Mouse (Mus musculus) cerebellum, adult 18-20 months (tissue): Measurements from ENCODE around the gene Lrrc47.

Experiments
- DNase-seq, 2 experiments: peaks; one replicate each; pipeline ENCODE4 v3.0.0; 2021

The Lrrc47 gene

DNA sequence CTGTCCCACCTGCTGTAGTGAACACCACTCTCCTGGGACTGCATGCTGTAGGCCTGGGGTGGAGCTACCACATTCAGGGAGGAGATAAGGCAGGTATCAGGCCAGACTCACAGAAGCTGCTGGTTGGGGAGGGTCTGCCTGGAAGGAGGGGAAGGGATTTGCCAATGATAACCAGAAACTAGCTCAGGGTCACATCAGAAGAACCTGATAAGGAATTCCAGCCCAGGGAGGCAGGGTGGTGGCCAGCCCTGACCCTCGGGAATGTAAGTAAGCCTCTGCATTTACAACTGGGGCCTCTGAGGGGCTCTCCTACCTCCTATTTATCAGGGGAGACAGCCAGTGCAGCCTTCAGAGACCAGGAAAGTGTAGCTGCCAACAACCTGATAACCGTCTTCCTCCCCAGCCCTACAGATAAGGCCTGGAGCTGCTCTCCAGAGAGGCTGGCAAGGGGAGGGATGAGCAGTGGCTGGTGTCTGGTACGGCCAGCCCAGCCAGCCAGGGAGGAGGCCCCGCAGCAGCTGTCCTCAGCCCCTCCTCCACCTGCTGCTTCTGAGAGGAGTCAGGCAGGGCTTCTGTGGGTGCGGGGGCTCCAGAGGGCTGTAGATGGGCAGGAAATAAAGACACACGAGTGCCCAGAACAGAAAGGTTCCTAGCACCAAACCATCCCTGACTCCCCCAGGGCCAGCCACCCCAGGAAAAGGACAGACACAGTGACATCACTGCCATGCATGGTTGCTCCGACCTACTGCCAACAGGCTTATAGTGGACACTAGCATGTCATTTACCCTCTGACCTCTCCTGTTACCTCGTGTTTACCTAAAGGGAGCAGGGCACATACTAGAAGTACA is 12.4 kb downstream of the Lrrc47 start:
- no peak for DNase-seq

DNA sequence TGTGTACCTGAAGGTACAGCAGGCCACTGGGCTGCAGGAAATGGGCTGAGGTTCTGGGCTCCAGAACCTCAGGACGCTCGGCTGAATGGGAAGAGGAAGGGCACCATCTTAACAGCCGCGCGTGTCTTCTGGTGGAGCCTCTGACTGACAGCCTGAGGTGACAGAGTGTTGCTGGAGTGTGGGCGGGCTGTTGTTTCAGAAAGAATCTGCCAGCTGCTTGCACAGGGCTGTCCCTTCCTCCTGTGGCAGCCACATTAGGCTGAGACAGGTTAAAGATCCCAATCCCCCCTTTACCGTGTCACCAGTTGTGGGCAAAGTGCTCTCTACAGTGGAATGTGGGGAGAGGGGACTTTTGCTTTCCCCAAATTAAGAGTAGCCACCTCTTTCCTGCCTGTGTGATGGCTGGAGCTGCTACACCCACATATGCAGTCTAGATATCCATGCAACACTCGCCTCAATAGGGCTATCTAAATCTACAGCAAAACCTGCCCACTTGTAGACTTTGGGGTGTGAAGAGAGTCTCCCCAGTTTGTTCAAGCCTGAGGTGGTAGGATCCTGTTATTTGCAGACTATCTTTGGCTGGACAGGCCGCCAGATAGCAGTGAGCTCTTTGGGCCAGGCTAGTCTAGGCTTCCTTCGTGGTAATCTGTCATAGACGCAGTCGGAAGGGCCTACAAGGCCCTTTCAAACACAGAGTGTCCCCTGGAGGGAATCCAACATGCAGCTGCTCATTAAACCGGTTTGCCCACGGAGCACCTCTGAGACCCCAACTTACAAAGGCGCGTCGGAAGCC is 13.4 kb downstream of the Lrrc47 start:
- DNase-seq, result no peak

DNA sequence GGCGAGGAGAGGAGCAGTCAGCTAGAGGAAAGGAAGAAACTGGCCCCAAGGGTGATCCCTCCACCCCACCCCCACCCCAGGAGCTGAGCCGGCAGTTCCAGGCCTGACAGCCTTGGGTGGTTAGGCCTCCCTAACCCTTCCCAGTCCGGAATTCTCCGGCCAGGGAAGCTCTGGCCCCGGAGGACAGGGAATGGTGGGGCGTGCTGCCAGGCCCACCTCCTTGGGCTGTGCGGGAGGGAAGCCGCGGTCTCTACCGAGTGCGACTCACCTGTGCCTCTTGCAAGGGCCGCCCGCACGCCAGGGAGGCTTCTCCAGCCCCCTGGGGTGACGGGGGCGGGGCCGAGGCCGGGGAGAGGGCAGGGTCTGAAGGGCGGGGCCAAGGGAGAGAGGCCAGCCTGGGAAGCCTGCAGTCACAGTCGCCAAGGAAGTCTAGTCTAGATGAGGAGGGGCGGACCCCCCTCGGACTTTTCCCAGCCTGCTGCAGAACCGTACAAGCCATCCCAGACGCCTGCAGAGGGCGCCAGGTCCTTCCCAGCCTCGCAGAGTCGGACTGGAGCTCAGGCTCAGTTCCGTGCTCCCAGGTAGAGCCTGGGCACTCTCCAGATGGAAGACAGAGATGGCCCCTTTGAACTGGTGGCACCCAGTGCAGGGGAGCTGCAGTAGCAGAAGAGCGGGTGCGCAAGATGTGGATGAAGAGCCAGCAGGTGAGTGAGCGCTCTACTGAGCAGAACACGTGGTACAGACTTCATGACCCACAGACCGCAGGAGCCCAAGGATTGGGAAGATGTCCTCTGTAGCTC is 14.3 kb downstream of the Lrrc47 start, which contains the start of gene Smim1:
Smim1 (minus strand) TSS at position 590 of the 800 bp plus-strand sequence.
- DNase-seq, result peak; percentile 64 to 65

DNA sequence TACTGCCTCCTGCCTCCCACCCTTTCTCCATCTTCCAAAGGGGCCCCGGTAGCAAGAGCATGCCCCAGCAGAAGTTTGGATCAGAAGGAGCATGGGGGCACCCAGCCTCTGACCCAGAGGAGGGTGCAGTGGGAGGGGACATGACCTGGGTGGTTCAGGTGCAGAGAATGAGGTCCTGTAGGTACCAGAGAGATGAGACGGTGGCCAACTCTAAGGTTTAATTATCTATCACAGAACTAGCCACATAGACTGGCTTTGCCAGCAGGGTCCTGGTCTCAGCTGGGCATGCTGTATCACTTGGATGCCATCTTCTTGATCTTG is 14.9 kb downstream of the Lrrc47 start:
- DNase-seq, result no peak

DNA sequence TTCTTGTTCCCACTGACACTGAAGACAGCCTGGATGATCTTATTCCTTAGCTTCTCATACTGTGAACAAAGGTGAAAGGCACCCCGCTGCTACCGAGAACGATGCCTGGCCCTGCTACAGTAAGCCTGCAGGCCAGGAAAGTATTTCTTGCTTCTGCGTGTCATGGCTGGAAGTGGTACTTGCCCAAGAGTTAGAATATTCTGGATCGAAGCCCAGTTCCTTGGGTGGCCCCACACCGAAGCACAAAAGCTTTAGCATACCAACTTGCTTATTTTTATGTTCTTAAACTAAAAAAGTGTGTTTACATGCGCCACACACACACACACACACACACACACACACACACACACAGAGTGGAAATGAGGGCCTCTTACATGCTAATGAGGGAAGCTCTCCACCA is 16.5 kb downstream of the Lrrc47 start:
- no peak for DNase-seq

DNA sequence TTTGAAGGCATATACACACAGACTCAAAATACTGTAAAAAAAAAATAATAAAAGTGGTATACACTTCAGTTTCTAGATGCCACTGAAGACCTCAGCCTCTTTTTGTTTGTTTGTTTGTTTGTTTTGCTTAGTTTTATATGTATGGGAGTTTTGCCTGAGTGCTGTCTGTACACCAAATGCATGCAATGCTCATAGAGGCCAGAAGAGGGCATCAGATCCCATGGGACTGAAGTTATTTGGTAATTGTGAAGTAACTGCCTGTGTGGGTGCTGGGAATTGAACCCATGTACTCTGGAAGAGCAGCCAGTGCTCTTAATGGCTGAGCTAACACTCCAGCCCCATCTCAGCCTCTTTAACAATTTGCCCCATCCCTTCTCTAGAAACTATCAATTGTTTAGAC is 17.1 kb downstream of the Lrrc47 start:
- DNase-seq, result no peak

DNA sequence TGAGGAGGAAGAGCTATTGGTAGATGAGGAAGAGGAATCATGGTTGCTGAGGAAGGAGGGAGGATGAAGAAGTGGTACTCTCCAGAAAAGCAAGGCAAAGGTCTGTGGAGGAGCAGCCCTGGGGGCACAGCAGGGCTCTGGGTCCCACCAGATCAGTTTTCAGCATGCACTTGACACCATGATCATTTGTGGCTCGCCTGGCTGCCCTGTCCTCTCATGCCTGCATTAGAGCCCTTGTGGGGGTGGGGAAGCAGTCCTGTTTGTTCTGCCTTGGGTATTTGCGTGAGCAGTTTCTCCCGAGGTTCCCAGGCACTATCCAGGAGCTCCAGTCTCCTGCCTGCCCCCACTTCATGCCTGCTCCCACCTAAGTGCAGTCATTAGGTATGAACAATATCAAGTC is 25.6 kb downstream of the Lrrc47 start:
- DNase-seq, result no peak

DNA sequence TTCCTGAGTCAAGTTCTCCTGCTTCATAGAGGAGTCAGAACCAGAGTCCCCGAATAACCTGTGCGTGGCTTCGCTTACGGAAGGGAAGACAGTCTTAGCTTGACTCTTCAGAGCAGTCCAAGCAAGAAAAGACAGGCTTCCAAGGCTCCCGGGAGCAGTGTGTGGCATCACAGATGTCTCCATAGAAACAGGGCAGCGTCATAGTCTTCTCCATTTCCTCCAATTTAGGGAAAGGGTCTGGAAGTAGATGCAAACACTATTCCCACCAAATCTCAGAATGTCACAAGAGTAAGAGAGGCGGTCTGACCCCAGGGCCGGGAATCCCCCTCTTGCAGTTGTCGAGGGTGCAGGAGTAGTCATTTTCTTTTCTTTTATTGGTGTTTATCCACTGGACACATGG is 31.0 kb downstream of the Lrrc47 start, which contains the start of gene Ccdc27:
Ccdc27 (minus strand) TSS at position 101 of the 400 bp plus-strand sequence.
- no peak for DNase-seq

DNA sequence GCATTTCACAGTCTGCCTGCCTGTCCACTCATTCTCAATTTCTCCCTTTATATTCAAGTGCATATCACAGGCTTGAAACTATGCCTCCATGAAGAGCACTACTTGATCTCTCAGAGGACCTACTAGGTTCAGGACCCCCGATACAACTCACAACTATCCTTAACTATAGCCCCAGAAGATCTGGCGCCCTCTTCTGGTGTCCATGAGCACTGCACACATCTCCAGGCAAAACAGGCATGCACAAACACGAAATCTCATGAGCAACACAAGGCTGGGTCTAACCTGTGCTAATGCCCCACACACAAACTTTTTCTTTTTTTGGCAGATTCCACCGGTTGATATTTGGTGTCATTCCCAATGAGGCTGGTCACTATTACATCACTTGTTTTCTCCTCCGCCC is 34.3 kb downstream of the Lrrc47 start:
- DNase-seq, result no peak

DNA sequence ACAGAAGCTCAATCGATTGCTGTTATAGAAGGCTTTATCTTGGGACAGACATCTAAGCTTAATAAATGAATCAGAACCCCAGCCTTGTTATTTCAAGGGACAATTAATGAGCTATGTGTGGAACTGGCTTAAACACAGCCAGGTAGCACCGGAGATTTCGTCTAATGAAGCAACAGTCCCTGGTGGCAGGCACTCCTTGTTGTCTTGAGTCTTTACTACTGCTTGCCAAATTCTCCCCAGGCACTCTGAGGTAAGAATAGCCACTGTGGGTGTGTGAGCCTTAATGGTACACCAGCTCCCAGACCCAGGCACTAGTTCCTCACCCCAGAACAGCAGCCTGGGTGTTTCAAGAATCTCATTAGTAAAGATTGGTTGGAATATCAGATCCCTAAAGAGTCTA is 39.9 kb downstream of the Lrrc47 start:
- no peak for DNase-seq

DNA sequence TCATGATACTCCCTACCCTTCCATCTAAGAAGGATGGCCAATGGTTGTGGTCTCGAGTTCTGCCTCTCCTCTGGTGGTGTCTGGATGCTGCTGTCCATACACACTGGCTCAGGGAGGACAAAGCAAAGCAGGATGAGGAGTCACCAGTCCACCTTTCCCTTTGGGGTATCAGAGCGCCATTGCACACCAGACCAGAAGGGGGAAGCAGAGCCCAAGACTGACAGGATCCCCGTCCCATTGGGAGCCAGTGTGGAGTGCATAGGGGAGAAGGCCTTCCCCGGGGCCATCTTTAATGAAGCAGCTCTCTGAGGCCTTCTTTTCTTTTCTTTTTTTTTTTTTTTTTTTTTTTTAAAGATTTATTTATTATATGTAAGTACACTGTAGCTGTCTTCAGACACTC is 41.5 kb downstream of the Lrrc47 start:
- no peak for DNase-seq

DNA sequence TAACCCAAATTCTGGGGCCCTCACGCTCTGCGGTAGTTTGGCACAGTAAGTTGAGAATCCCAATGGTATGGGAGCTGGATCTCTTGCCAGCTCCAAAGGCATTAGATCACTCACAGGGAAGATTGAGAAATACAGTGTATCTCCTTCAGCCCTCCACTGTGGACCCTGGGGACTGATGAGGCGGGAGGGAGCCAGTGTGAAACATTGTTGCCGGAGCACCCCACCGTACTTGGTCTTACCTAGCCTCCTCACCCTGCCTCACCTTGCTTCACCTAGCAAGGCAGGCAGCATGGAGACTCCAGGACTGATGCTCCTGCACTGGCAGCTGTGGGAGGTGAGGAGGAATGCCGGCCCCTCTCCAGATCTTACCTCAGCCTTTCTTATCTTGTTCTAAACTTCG is 44.0 kb downstream of the Lrrc47 start:
- DNase-seq, result no peak

DNA sequence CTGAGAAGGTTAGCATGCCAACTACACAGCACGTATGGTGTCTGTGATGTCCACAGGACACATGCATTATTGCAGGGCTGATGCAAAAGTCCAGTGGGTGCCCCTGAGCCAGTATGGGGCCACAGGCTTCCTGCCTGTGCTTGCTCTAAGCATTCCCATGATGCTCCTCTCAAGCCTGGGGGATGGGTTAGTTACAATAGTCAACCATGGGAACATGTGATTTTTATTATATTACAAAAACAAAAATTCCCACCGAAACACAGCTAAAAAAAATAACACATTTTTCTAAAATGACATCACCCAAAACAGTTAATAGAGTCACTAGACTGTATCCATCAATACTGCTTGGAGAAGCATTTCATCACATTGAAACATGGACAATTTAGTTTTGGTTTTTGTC is 44.5 kb downstream of the Lrrc47 start:
- no peak for DNase-seq

DNA sequence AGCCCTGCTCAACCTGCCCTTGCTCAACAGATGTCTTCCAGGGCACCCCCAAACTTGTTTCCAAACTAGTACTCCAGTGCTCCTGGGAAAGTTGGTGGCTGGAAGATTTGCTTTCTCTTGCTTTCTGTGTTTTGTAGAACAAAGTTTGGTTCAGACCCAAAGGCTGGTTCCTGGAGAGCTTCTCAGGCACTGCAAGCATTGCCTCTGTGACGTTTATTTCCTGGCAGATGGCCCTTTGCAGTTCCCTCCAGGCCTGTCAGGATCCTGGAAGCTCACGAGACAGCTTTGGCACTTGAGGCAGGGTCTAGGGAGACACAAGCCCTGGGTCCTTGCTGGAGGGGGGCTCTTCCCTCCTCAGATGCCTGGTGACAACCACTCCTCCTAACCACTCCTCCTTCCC is 45.1 kb downstream of the Lrrc47 start:
- no peak for DNase-seq

DNA sequence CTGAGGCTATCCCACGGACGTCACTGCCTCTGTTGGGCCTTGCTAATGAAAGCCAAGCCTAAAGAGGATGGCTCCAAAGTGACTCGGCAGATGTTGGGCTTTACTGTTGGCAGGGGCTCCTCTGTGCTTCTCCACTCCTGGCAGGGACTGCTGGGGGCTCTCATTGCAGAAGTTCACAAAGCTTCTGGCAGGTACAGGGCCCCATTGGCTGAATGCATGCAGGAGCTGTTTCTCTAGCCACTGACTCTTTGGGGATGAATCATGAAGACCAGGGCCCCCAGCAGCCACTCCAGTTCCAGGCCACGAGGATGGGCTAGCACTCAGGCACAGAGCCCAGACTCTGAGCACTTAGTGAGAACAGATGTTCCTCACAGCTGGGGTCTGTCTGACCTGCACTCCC is 46.2 kb downstream of the Lrrc47 start:
- DNase-seq, result no peak

DNA sequence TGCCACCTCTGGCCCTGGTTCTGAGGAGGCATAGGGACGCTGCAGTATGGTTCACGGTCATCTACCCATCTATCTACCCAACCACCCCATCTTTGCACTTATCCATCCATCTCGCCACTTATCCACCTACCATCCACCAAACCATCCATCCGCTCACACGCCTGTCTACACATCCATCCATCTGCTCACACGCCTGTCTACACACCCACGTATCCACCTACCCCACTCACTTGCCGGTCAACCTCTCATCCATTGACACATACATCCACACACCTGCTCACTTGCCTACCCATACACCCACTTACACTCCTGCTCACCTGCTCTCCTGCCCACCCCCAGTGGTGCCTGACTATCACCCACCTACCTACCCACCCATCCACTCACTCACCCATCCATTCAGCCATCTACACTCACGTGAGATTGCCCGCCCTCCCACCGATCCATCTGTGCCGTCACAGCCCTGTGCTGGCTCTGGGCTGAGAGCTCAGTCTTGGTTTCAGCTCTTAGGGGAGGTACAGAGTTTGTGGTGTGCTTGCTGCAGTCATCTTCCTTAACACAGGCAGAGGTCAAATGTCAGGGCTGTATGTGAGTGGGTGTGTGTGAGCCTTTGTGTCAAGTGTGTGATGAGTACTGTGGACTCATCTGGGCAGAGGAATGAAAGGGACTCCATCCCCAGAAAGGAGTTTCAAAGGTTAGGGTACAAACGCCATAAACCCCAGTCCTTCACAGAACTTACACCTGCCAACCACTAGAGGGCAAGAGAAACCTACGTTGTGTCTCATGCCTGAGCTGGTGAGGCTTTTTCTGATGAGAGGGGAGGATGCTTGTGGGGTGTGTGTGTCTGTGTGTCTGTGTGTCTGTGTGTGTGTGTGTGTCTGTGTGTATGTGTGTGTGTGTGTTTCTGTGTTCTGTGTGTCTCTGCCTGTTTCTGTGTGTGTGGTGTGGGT is 53.6 kb downstream of the Lrrc47 start:
- peak; percentile 38 to 53 for DNase-seq

DNA sequence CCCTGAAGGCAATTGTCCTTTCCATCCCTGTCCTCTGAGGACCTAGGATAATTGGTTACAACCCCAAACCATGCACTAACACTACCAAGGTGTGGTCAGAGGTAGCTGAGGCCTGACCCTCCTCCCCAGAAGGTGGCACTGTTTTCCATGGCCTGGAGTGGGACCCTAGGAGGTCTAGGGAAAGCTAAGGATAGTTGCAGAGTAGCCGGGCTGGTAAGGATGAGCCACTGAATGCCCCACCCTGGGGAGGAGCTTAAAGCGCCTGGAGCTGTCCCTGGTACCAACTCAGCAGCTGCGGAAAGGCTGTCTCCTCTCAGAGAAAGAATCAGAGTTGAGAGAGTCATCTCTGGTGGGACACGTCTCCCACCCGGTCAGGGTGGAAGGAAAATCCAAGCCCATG is 59.4 kb downstream of the Lrrc47 start:
- DNase-seq, result peak; percentile 25 to 35
